Mouse (Mus musculus) hindbrain, embryonic 16.5 days (tissue): ENCODE data around the gene Iqschfp. TPM values are rescaled to one million over a fixed set of nuclear protein-coding genes. Genes with fewer than 3 reads are reported as not detected.

Experiments
- ATAC-seq: fragments of 200-750 bp; cut with Nextera tagmentation; 2 replicates; pipeline ENCODE4 v1.8.0; 2017; ENCODE audit warnings: moderate TSS enrichment, moderate library complexity
- H3K27ac ChIP-seq: fragments of 300-500 bp; sonication (generic); 2 replicates; pipeline ENCODE4 v1.5.1; 2014; ENCODE audit warnings: low read depth, mild to moderate bottlenecking, control low read depth, low read length, moderate library complexity
- H3K27me3 ChIP-seq: fragments of 300-500 bp; sonication (generic); replicated peaks from 2 replicates; pipeline ENCODE4 v1.6.1; 2014; ENCODE audit warnings: low read length; ENCODE audit not compliant: control insufficient read depth, insufficient read depth
- H3K36me3 ChIP-seq: fragments of 300-500 bp; sonication (generic); 2 replicates; pipeline ENCODE4 v1.6.1; 2014; ENCODE audit warnings: mild to moderate bottlenecking, low read length, moderate library complexity, mixed read lengths; ENCODE audit not compliant: control insufficient read depth, insufficient read depth
- H3K4me1 ChIP-seq: fragments of 300-500 bp; sonication (generic); 2 replicates; pipeline ENCODE4 v1.6.1; 2014; ENCODE audit warnings: low read depth, low read length; ENCODE audit not compliant: control insufficient read depth, insufficient read depth
- H3K4me2 ChIP-seq: fragments of 300-500 bp; sonication (generic); 2 replicates; pipeline ENCODE4 v1.6.1; 2014; ENCODE audit warnings: mild to moderate bottlenecking, low read length, control low read depth, moderate library complexity
- H3K4me3 ChIP-seq: fragments of 300-500 bp; sonication (generic); 2 replicates; pipeline ENCODE4 v1.5.1; 2014; ENCODE audit warnings: mild to moderate bottlenecking, low read length, control low read depth, moderate library complexity
- H3K9ac ChIP-seq: fragments of 300-500 bp; sonication (generic); 2 replicates; pipeline ENCODE4 v1.6.1; 2014; ENCODE audit warnings: low read depth, mild to moderate bottlenecking, control low read depth, low read length, moderate library complexity
- H3K9me3 ChIP-seq: fragments of 300-500 bp; sonication (generic); 2 replicates; pipeline ENCODE4 v1.6.1; 2014; ENCODE audit warnings: mild to moderate bottlenecking, low read length, moderate library complexity; ENCODE audit not compliant: control insufficient read depth
- WGBS: fragments of 180-500 bp; shearing (Covaris S2); extraction: QIAGEN DNeasy Blood & Tissue Kit; methylation state at CpG from one replicate; pipeline ENCODE4 v1.1.7; 2014; 5-methylcytosine and 5-hydroxymethylcytosine counted together
- polyA plus RNA-seq: library from polyadenylated mRNA; unstranded; fragments of >200 nt; fragmentation: Nextera tagmentation; extraction: Ambion mirVana; gene quantifications from 2 replicates; pipeline ENCODE4 v1.2.1, GENCODE M21; 2015

Gene Iqschfp
- polyA plus RNA-seq: 4.8 and 5.1 TPM in 2 replicates

- no peaks in the 10 kb centered on the region for H3K36me3 ChIP-seq
- ATAC-seq: peak; percentile 70
- no peaks in the 10 kb centered on the region for H3K27me3 ChIP-seq
- peak within 1 kb of the TSS; percentile 41 for H3K4me3 ChIP-seq
- H3K4me1 ChIP-seq: peaks cover 11% of the 10 kb centered on the region; the same call in 1 of the 2 replicates
- H3K9ac ChIP-seq: peak within 1 kb of the TSS; percentile 65
- 33% methylated on average over 15 of the region's 15 CpGs for WGBS
- peak within 1 kb of the TSS; percentile 62 for H3K4me2 ChIP-seq
- H3K27ac ChIP-seq: peak within 1 kb of the TSS; percentile 71
- no peaks in the 10 kb centered on the region for H3K9me3 ChIP-seq
These were observed at the start of gene Iqschfp, which contains the start of gene Iqcj for GRCm38 (mm10) chr3:67892026-67892705. Gene Iqschfp (plus strand): TSS chr3:67892232. Gene Iqcj (plus strand): TSS chr3:67892220.

- Histone ChIP-seq H3K4me2 (no peak overlapping the region), H3K4me1 (no peaks in the 10 kb centered on the region), H3K27ac (no peak overlapping the region), H3K9ac (no peak overlapping the region), H3K9me3 (no peaks in the 10 kb centered on the region), H3K4me3 (no peak overlapping the region), H3K36me3 (no peaks in the 10 kb centered on the region), H3K27me3 (no peaks in the 10 kb centered on the region)
- no peak for ATAC-seq
- WGBS: 72% methylated on average over 5 of the region's 5 CpGs
These were observed 39.6 kb upstream of the Iqschfp start for GRCm38 (mm10) chr3:67852397-67852796.

- no peaks in the 10 kb centered on the region for H3K27me3 ChIP-seq
- ATAC-seq: no peak
- no peak overlapping the region for H3K27ac ChIP-seq
- no peaks in the 10 kb centered on the region for H3K36me3 ChIP-seq
- H3K4me1 ChIP-seq: no peaks in the 10 kb centered on the region
- H3K4me2 ChIP-seq: no peak overlapping the region
- H3K4me3 ChIP-seq: no peak overlapping the region
- H3K9ac ChIP-seq: no peak overlapping the region
- WGBS: 92% methylated on average over 3 of the region's 3 CpGs
- no peaks in the 10 kb centered on the region for H3K9me3 ChIP-seq
These were observed 30.5 kb upstream of the Iqschfp start for GRCm38 (mm10) chr3:67861524-67861923.

GRCm38 (mm10) chr3:67867420-67868065 is 24.5 kb upstream of the Iqschfp start:
- no peaks in the 10 kb centered on the region for H3K9me3 ChIP-seq
- no peak overlapping the region for H3K4me2 ChIP-seq
- peak; percentile 50 for ATAC-seq
- no peak overlapping the region for H3K27ac ChIP-seq
- no peak overlapping the region for H3K4me3 ChIP-seq
- WGBS: 54% methylated on average over 13 of the region's 13 CpGs
- no peaks in the 10 kb centered on the region for H3K4me1 ChIP-seq
- H3K36me3 ChIP-seq: no peaks in the 10 kb centered on the region
- no peak overlapping the region for H3K9ac ChIP-seq
- no peaks in the 10 kb centered on the region for H3K27me3 ChIP-seq

GRCm38 (mm10) chr3:67869424-67869823 is 22.6 kb upstream of the Iqschfp start:
- no peak overlapping the region for H3K4me3 ChIP-seq
- H3K27me3 ChIP-seq: no peaks in the 10 kb centered on the region
- H3K9me3 ChIP-seq: no peaks in the 10 kb centered on the region
- H3K27ac ChIP-seq: no peak overlapping the region
- H3K4me1 ChIP-seq: no peaks in the 10 kb centered on the region
- 77% methylated on average over 1 of the region's 1 CpGs for WGBS
- no peaks in the 10 kb centered on the region for H3K36me3 ChIP-seq
- H3K9ac ChIP-seq: no peak overlapping the region
- ATAC-seq: no peak
- H3K4me2 ChIP-seq: no peak overlapping the region

- H3K4me1 ChIP-seq: no peaks in the 10 kb centered on the region
- H3K9ac ChIP-seq: no peak overlapping the region
- no peaks in the 10 kb centered on the region for H3K27me3 ChIP-seq
- H3K4me2 ChIP-seq: no peak overlapping the region
- no peak overlapping the region for H3K27ac ChIP-seq
- 84% methylated on average over 4 of the region's 4 CpGs for WGBS
- H3K4me3 ChIP-seq: no peak overlapping the region
- no peak for ATAC-seq
- H3K9me3 ChIP-seq: no peaks in the 10 kb centered on the region
- no peaks in the 10 kb centered on the region for H3K36me3 ChIP-seq
These were observed 14.8 kb upstream of the Iqschfp start for GRCm38 (mm10) chr3:67877253-67877652.

- Histone ChIP-seq H3K4me3 (no peak overlapping the region), H3K27ac (no peak overlapping the region), H3K9me3 (no peaks in the 10 kb centered on the region), H3K36me3 (no peaks in the 10 kb centered on the region), H3K4me2 (no peak overlapping the region), H3K4me1 (no peaks in the 10 kb centered on the region), H3K9ac (no peak overlapping the region), H3K27me3 (no peaks in the 10 kb centered on the region)
- 41% methylated on average over 3 of the region's 3 CpGs for WGBS
- ATAC-seq: no peak
These were observed 7.7 kb upstream of the Iqschfp start for GRCm38 (mm10) chr3:67884335-67884734.

- H3K4me1 ChIP-seq: peaks cover under 1% of the 10 kb centered on the region; the same call in 1 of the 2 replicates
- no peaks in the 10 kb centered on the region for H3K9me3 ChIP-seq
- H3K27ac ChIP-seq: no peak overlapping the region
- no peak overlapping the region for H3K4me2 ChIP-seq
- no peak overlapping the region for H3K9ac ChIP-seq
- 64% methylated on average over 1 of the region's 1 CpGs for WGBS
- no peaks in the 10 kb centered on the region for H3K36me3 ChIP-seq
- no peak for ATAC-seq
- no peaks in the 10 kb centered on the region for H3K27me3 ChIP-seq
- no peak overlapping the region for H3K4me3 ChIP-seq
These were observed 5.9 kb upstream of the Iqschfp start for GRCm38 (mm10) chr3:67886176-67886575.

GRCm38 (mm10) chr3:67887251-67887650 is 4.8 kb upstream of the Iqschfp start:
- no peak overlapping the region for H3K27ac ChIP-seq
- H3K9me3 ChIP-seq: no peaks in the 10 kb centered on the region
- no peaks in the 10 kb centered on the region for H3K27me3 ChIP-seq
- no peaks in the 10 kb centered on the region for H3K36me3 ChIP-seq
- H3K4me3 ChIP-seq: no peak overlapping the region
- no peak for ATAC-seq
- H3K4me1 ChIP-seq: peaks cover 9% of the 10 kb centered on the region; the same call in 1 of the 2 replicates
- H3K9ac ChIP-seq: no peak overlapping the region
- H3K4me2 ChIP-seq: no peak overlapping the region
